Mouse (Mus musculus) layer of hippocampus, adult 2 months (tissue): ENCODE data around the gene Plbd1. TPM values are rescaled to one million over a fixed set of nuclear protein-coding genes. Genes with fewer than 3 reads are reported as not detected.
A peak's percentile ranks its signal among the peaks of the same experiment; 100 is the strongest.

Source experiments
- DNase-seq, 2 experiments: peaks; one replicate each; pipeline ENCODE4 v3.0.0; 2022; ENCODE audit warnings: low spot score in 2 of 2
- H3K27ac ChIP-seq: fragments of 200-600 bp; 2 replicates; pipeline ENCODE4 v1.8.1; 2022
- H3K4me3 ChIP-seq: fragments of 200-600 bp; 2 replicates; pipeline ENCODE4 v1.8.1; 2022; ENCODE audit warnings: mild to moderate bottlenecking
- CTCF ChIP-seq: fragments of 200-600 bp; conservative IDR thresholded peaks from 2 replicates; pipeline ENCODE4 v1.8.1; 2022; ENCODE audit warnings: antibody characterized with exemption, mild to moderate bottlenecking, moderate library complexity
- long read RNA-seq, 2 experiments: library from polyadenylated mRNA; stranded (forward); transcript quantifications; one replicate each; pipeline ENCODE4 v2.0.0; 2021; ENCODE audit warnings: borderline mapping rate in 2 of 2
- total RNA-seq, 2 experiments: library from RNA; stranded (reverse); gene quantifications; 2 replicates each; pipeline ENCODE4 v1.2.3; 2021

Plbd1 gene
- total RNA-seq = under 1 TPM; 0.33 to 0.34 TPM
- long read RNA-seq, experiment 1 = 0 reads
- long read RNA-seq, experiment 2 = 0 reads

GRCm38 (mm10) chr6:136661706-136662016 is at the start of gene Plbd1:
Plbd1 (minus strand) TSS chr6:136661928.
- no peak for TF ChIP-seq CTCF
- Histone ChIP-seq H3K27ac (no peak within 1 kb of the TSS), H3K4me3 (no peak within 1 kb of the TSS)
- DNase-seq = no peak

- Histone ChIP-seq H3K27ac (no peak overlapping the region), H3K4me3 (no peak overlapping the region)
- DNase-seq = no peak
- no peak for TF ChIP-seq CTCF
These were observed 48.7 kb upstream of the Plbd1 start for GRCm38 (mm10) chr6:136710408-136710807.

DNA sequence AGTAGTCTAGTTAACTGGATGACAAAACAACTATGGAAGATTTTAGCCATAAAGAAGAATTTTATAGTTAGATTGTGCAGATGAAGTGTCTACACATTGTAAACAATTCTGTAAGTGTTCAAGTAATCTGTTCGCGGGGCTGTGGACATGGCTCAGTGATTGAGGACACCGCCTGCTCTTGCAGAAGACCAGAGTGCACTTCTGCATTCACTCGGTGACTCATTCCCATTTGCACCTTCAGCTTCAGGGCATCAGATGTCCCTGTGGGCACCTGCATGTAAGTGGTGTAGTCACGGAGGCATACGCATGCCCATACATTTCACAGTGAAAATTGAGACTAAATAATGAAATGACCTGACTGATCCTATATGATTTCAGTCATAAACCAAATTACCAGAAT is 46.9 kb upstream of the Plbd1 start:
- TF ChIP-seq CTCF = no peak
- H3K4me3 ChIP-seq = no peak overlapping the region
- H3K27ac ChIP-seq = no peak overlapping the region
- DNase-seq = no peak

DNA sequence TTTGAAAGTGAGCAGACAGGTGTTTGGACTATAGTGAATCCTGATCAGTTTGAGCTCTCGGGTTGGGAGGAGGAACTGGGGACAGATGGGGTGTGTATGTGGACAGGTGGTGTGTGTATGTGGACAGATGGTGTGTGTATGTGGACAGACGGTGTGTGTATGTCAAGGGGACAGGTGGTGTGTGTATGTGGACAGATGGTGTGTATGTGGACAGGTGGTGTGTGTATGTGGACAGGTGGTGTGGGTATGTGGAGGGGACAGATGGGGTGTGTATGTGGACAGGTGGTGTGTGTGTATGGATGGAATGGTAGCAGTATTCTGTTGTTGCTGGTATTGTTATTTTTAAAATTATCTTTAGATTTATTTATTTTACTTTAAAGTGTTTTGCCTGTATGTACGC is 40.1 kb upstream of the Plbd1 start:
- H3K27ac ChIP-seq = no peak overlapping the region
- DNase-seq = no peak
- H3K4me3 ChIP-seq = no peak overlapping the region
- no peak for TF ChIP-seq CTCF

- TF ChIP-seq CTCF = no peak
- no peak for DNase-seq
- Histone ChIP-seq H3K27ac (no peak overlapping the region), H3K4me3 (no peak overlapping the region)
These were observed 39.5 kb upstream of the Plbd1 start for GRCm38 (mm10) chr6:136701185-136701584.

DNA sequence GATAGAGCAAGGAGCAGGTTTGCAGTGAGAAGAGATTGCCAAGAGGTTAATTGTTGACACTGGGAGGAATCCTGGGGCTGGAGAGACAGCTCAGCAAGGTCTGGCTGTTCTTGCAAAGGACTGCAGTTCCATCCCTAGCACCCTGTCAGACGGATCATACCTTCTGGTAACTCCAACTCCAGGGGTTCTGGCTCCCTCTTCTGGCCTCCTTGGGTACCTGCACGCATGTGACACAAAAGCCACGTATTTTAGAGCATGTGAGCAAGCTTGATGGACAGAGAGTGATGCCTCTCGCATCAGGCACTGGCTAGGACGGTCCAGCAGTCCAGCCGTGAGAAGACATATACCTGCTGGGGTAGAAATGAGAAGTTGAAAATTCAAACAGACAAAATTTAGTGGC is 29.6 kb upstream of the Plbd1 start:
- DNase-seq = no peak
- TF ChIP-seq CTCF = peak; percentile 39
- Histone ChIP-seq H3K4me3 (no peak overlapping the region), H3K27ac (no peak overlapping the region)

DNA sequence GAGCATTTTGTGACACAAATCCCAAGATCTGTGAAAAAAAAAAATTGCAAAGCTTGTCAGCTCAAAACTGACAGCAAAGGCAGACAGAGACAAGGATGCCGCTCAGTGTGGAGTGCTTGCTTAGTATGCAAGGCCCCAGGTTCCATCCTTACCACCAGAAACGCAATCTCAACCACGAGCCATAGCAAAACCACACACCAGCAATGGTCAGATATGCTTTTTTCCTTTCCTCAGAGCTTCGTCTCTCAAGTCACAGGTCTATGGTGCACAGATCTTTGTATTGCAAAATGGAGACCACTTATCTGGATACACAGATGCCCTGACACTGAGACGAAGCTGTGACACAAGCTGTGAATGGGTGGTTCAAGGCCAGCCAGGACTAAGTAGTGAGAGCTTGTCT is 28.8 kb upstream of the Plbd1 start:
- H3K4me3 ChIP-seq = no peak overlapping the region
- no peak for DNase-seq
- no peak overlapping the region for H3K27ac ChIP-seq
- no peak for TF ChIP-seq CTCF

- no peak for DNase-seq
- TF ChIP-seq CTCF = no peak
These were observed 28.2 kb upstream of the Plbd1 start for GRCm38 (mm10) chr6:136689790-136690413.

GRCm38 (mm10) chr6:136685433-136685832 is 23.7 kb upstream of the Plbd1 start:
- no peak overlapping the region for H3K4me3 ChIP-seq
- TF ChIP-seq CTCF = no peak
- H3K27ac ChIP-seq = no peak overlapping the region
- no peak for DNase-seq

More at GRCm38 (mm10) chr6:136689790-136690413, 28.2 kb upstream of the Plbd1 start:
- H3K4me3 ChIP-seq = no peak overlapping the region
- no peak overlapping the region for H3K27ac ChIP-seq

DNA sequence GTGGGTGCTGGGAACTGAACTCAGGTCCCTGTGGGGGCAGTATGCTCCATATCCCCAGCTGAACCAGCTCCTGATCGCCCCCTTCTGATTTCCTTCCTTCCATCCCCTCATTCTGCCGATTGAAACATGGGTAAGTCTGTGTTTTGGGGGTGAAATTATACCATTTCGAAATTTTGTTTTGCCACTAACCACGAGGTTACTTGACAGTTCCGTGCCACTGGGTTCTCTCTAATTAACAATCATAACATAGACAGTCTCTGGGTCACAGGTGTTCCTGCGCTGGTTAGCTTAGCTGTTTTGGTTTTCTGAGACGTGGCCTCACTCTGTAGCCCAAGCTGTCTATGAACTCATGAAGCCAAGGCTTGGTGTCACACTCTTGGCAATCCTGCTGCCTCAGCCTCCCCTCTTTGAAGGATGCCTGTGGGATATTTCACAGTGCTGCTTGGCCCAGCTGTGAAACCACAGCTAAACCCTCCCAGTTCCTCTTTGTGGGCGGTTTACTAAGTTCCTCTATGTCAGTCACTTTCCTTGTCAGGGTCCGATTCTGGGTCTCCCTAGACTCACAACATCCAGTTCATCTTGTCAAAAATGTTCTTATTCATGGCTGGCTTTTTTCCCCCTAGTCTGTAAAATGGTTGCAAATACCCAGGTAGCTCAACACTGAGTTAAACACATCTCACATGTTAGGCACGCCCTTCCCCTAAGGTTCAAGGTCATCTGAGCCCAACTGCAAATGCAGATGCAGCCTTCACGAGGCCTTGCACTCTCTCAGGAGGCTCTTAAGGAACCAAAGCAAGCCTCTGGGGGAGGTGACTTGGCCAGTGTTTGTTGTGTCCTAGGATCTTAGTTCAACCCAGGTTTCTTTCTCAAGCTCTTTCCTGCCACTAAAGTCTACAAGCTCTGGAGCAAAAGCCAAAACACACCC is 21.9 kb upstream of the Plbd1 start:
- Histone ChIP-seq H3K4me3 (no peak overlapping the region), H3K27ac (no peak overlapping the region)
- no peak for TF ChIP-seq CTCF
- no peak for DNase-seq

- no peak for DNase-seq
- no peak for TF ChIP-seq CTCF
- Histone ChIP-seq H3K27ac (no peak overlapping the region), H3K4me3 (no peak overlapping the region)
These were observed 17.7 kb upstream of the Plbd1 start for GRCm38 (mm10) chr6:136679381-136679780.

- Histone ChIP-seq H3K4me3 (no peak overlapping the region), H3K27ac (no peak overlapping the region)
- no peak for TF ChIP-seq CTCF
- DNase-seq = no peak
These were observed 13.2 kb upstream of the Plbd1 start for GRCm38 (mm10) chr6:136674935-136675334.

DNA sequence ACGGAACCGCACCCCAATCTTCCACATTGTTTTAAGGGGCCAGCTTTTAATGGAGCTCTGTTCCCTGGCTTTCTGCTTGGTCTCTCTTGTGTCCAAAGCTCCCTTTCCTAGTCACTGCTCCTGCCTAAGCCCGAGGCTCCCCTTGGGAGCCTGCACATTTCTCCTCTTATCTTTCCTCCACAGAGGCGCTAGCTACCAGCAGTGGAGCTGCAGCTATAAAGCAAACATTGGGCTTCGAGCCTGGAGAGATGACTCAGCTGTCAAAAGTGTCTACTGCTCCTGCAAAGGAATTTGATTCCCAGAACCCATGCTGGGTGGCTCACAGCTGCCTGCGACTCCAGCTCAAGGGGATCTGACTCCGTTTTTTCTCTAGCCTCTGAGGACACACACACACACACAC is 10.7 kb upstream of the Plbd1 start:
- DNase-seq = peak; percentile 55 to 78
- peak overlapping the region; percentile 59; the same call in 1 of the 2 replicates for H3K27ac ChIP-seq
- no peak overlapping the region for H3K4me3 ChIP-seq
- peak; percentile 44 for TF ChIP-seq CTCF

- H3K27ac ChIP-seq = no peak overlapping the region
- TF ChIP-seq CTCF = no peak
- DNase-seq = no peak
- no peak overlapping the region for H3K4me3 ChIP-seq
These were observed 7.5 kb upstream of the Plbd1 start for GRCm38 (mm10) chr6:136669274-136669673.
